Mouse (Mus musculus): ENCODE results near the gene Gm20605. TPM values are rescaled to one million over a fixed set of nuclear protein-coding genes. Genes with fewer than 3 reads are reported as not detected.

Gene Gm20605
- 5.3 and 6.5 TPM in 2 replicates for polyA plus RNA-seq (2014; fragmentation: Nextera tagmentation; extraction: Ambion mirVana)

DNA sequence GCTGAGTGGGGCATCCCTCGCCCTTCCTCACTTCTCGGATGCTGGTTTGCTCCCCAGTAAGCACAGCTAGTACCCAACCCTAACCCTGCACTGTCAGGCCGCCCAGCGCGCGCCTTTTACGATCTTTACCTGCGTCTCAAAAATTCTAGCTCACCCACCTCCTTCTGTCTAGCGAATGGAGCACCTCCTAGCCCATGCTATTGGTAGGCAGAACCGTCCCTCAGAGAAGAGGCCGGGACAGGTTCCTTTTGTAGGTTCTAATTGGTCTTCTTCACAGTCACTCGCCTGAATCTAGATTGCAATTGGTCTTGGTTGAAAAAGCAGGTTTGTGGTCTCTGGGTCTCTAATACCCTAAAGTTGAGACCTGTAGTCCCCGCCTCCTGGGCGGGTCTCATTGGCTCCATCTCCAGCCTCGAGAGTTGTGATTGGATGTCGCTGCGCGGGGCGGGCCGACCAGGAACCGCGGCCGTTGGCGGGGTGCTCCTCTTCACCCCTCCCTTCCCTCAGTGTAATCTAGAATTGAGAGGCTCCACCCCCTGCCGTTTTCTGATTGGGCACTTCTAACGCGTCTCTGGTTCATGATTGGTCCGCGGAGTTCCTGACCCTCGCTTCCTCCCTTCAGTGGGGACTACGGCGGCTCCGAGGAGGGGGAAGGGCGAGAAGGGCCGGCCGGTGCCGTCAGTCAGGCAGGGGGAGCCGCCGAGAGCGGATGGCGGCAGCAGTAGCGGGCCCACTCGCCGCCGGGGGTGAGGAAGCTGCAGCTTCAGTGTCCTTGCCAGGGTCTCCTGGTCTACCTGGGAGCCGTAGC, at the start of gene Gm20605, which contains the start of the genes Fbxo24 and Lrch4:
TSS of gene Gm20605 (plus strand) at position 678 of the 808 bp plus-strand sequence.
TSS of gene Fbxo24 (minus strand) at position 505 of the 808 bp plus-strand sequence.
TSS of gene Lrch4 (plus strand) at position 624 of the 808 bp plus-strand sequence.
- Histone ChIP-seq H3K9me3 (ENCODE audit: control insufficient read depth, low read length) (no peaks in the 10 kb centered on the region), H3K9ac (peak within 1 kb of the TSS; percentile 85), H3K27me3 (ENCODE audit: control insufficient read depth, insufficient read depth, low read length) (no peaks in the 10 kb centered on the region), H3K36me3 (replicated peaks; ENCODE audit: control insufficient read depth, insufficient read depth) (peaks cover 1% of the 10 kb centered on the region), H3K4me3 (replicated peaks; ENCODE audit: low read length) (peak within 1 kb of the TSS; percentile 80), H3K4me2 (replicated peaks) (peak within 1 kb of the TSS; percentile 63), H3K4me1 (replicated peaks; ENCODE audit: control insufficient read depth, insufficient read depth, low read length) (peaks cover 37% of the 10 kb centered on the region), H3K27ac (peak within 1 kb of the TSS; percentile 92)
- DNase-seq (ENCODE audit: low spot score) (peak; percentile 98), ATAC-seq (ENCODE audit: low FRiP score) (peak; percentile 99)
- under 1% methylated on average over 45 of the region's 46 CpGs for WGBS

DNA sequence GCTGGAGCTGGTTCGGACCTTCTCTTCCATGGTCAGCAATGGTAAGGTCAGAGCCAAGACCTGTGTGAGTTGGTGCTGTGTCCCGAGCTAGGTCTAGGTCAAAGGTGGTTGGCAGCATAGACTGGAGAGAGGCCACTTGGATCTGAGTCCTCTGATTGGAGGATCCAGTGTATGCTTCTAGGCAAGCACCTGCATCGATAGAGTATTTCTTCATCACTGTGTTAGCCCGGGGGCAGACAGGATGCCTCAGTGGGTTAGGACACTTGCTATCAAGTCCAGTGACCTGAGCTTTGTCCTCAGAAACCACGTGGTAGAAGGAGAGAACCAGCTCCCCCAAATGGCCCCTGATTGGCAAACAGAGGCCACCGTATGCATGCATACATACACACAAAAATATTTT, 48.7 kb upstream of the Gm20605 start:
- H3K27me3 ChIP-seq (ENCODE audit: control insufficient read depth, insufficient read depth, low read length): no peaks in the 10 kb centered on the region
- no peak overlapping the region for H3K27ac ChIP-seq
- H3K4me3 ChIP-seq (replicated peaks; ENCODE audit: low read length): no peak overlapping the region
- peaks cover 11% of the 10 kb centered on the region for H3K4me1 ChIP-seq (replicated peaks; ENCODE audit: control insufficient read depth, insufficient read depth, low read length)
- H3K36me3 ChIP-seq (replicated peaks; ENCODE audit: control insufficient read depth, insufficient read depth): no peaks in the 10 kb centered on the region
- DNase-seq (ENCODE audit: low spot score) (no peak), ATAC-seq (ENCODE audit: low FRiP score) (no peak)
- H3K9ac ChIP-seq: no peak overlapping the region
- no peak overlapping the region for H3K4me2 ChIP-seq (replicated peaks)
- H3K9me3 ChIP-seq (ENCODE audit: control insufficient read depth, low read length): no peaks in the 10 kb centered on the region
- WGBS: 81% methylated on average over 6 of the region's 6 CpGs

DNA sequence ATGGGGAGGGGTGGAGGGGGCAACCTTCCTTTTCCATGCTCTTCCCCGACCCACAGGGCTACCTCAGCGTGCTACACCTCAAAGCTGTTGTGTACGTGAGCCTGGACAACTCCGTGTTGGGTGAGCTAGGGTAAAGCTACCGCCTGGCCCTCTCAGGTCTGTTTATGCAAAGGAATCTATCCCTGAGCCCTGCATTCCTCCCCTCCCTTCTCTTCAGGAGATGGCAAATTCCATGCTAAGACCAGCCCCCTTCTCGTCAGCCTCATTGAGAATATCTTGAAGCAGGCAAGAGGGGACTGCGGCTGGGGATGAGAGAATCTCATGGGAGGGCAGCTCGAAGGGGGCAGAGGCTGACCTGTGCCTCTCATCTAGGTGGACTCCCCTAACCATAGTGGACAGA, 46.3 kb upstream of the Gm20605 start:
- Histone ChIP-seq H3K4me3 (replicated peaks; ENCODE audit: low read length) (peak overlapping the region; percentile 33; the same call in 1 of the 2 replicates), H3K4me2 (replicated peaks) (peak overlapping the region; percentile 68), H3K36me3 (replicated peaks; ENCODE audit: control insufficient read depth, insufficient read depth) (no peaks in the 10 kb centered on the region), H3K9ac (peak overlapping the region; percentile 53), H3K27me3 (ENCODE audit: control insufficient read depth, insufficient read depth, low read length) (no peaks in the 10 kb centered on the region), H3K4me1 (replicated peaks; ENCODE audit: control insufficient read depth, insufficient read depth, low read length) (peaks cover 11% of the 10 kb centered on the region), H3K27ac (no peak overlapping the region), H3K9me3 (ENCODE audit: control insufficient read depth, low read length) (no peaks in the 10 kb centered on the region)
- ATAC-seq (ENCODE audit: low FRiP score) (no peak), DNase-seq (ENCODE audit: low spot score) (no peak)
- WGBS: 40% methylated on average over 8 of the region's 8 CpGs

DNA sequence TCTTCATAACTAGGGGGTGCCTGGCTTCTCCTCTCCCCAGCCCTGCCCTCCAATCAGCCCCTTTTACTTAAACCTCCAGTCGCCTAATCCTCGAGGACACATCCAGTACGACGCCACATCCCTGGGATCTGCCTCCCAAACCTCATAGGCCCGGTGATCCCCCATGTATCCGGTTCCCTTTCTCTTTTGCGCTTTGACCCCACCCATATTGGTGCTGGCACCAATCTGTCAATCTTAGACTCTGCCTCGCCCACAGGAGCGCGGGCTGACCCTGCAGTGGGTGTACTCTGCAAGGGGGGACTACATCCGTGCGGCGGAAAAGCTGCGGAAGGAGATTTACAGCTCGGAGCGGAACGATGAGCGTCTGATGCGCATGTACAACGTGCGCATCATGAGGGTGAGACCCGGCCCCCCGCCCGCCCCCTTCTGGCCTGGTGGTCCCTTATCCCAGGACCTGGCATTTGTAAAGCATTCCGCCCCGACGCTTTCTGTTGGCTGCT, 45.3 kb upstream of the Gm20605 start:
- DNase-seq (ENCODE audit: low spot score) (peak; percentile 81), ATAC-seq (ENCODE audit: low FRiP score) (peak; percentile 87)
- Histone ChIP-seq H3K9me3 (ENCODE audit: control insufficient read depth, low read length) (no peaks in the 10 kb centered on the region), H3K27me3 (ENCODE audit: control insufficient read depth, insufficient read depth, low read length) (no peaks in the 10 kb centered on the region), H3K4me3 (replicated peaks; ENCODE audit: low read length) (peak overlapping the region; percentile 33), H3K4me2 (replicated peaks) (peak overlapping the region; percentile 68), H3K9ac (peak overlapping the region; percentile 53), H3K36me3 (replicated peaks; ENCODE audit: control insufficient read depth, insufficient read depth) (no peaks in the 10 kb centered on the region), H3K4me1 (replicated peaks; ENCODE audit: control insufficient read depth, insufficient read depth, low read length) (peaks cover 11% of the 10 kb centered on the region), H3K27ac (peak overlapping the region; percentile 74)
- WGBS: 15% methylated on average over 27 of the region's 27 CpGs

DNA sequence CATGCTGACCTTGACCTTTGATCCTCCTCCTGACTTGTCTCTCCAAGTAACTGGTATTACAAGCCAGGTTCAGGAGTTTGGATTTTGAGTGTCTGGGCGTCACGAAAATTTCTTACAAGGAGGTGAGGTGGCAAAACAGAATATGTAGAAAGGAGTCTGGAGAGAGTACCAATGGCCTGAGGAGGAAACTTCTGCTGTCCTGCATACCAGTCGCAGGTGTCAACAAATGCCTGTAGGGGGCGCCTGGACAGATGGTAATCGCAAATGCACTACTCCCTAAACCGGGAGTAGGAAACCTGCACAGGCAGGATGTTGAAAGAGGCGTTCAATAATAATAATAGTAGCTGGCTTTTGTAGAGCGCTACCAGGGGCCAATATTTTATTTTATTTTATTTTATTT, 44.0 kb upstream of the Gm20605 start:
- 38% methylated on average over 8 of the region's 8 CpGs for WGBS
- Histone ChIP-seq H3K9me3 (ENCODE audit: control insufficient read depth, low read length) (no peaks in the 10 kb centered on the region), H3K4me1 (replicated peaks; ENCODE audit: control insufficient read depth, insufficient read depth, low read length) (peaks cover 11% of the 10 kb centered on the region), H3K9ac (no peak overlapping the region), H3K4me2 (replicated peaks) (no peak overlapping the region), H3K4me3 (replicated peaks; ENCODE audit: low read length) (no peak overlapping the region), H3K27me3 (ENCODE audit: control insufficient read depth, insufficient read depth, low read length) (no peaks in the 10 kb centered on the region), H3K27ac (no peak overlapping the region), H3K36me3 (replicated peaks; ENCODE audit: control insufficient read depth, insufficient read depth) (no peaks in the 10 kb centered on the region)
- DNase-seq (ENCODE audit: low spot score) (peak; percentile 66), ATAC-seq (ENCODE audit: low FRiP score) (no peak)

DNA sequence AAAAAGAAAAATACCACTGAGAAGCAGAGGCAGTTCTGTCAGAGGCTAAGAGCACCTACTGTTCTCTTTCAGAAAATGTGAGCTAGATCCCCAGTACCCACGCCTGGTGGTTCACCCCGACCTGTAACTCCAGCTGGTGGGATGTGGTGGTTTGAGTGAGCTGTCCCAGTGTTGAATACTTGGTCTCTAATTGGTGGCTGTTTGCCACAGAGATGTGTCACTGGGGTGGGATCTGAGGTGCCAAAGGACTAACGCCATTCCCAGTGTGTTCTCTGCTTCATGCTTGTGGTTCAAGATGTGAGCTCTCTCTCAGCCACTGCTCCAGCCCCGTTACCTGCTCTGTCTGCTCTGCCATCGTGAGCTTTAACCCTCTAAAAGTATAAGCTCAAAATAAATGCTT, 38.5 kb upstream of the Gm20605 start:
- Histone ChIP-seq H3K4me1 (replicated peaks; ENCODE audit: control insufficient read depth, insufficient read depth, low read length) (no peaks in the 10 kb centered on the region), H3K27ac (no peak overlapping the region), H3K4me2 (replicated peaks) (no peak overlapping the region), H3K27me3 (ENCODE audit: control insufficient read depth, insufficient read depth, low read length) (no peaks in the 10 kb centered on the region), H3K9ac (no peak overlapping the region), H3K4me3 (replicated peaks; ENCODE audit: low read length) (no peak overlapping the region), H3K9me3 (ENCODE audit: control insufficient read depth, low read length) (no peaks in the 10 kb centered on the region), H3K36me3 (replicated peaks; ENCODE audit: control insufficient read depth, insufficient read depth) (no peaks in the 10 kb centered on the region)
- DNase-seq (ENCODE audit: low spot score): no peak
- 84% methylated on average over 5 of the region's 5 CpGs for WGBS
- ATAC-seq (ENCODE audit: low FRiP score): no peak

DNA sequence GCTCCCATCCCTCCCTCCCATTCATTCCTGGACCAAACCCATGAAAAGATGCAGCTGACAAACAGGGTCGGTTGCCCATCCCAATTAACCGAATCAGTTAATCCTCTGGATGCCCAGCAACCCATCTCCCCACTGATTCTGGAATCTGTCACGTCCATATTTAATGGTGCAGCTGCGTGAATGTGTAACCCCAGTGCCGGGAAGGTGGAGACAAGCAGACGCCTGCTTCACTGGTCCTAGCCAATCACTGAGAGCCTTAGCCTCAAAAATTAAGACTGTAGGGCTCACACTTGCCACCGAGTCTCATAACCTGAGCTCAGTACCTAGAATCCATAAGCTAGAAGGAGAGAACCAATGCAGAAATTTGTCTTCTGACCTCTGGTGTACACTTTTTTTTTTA, 33.1 kb upstream of the Gm20605 start:
- WGBS: 79% methylated on average over 7 of the region's 7 CpGs
- Histone ChIP-seq H3K36me3 (replicated peaks; ENCODE audit: control insufficient read depth, insufficient read depth) (peaks cover 12% of the 10 kb centered on the region; the same call in 1 of the 2 replicates), H3K9me3 (ENCODE audit: control insufficient read depth, low read length) (no peaks in the 10 kb centered on the region), H3K27me3 (ENCODE audit: control insufficient read depth, insufficient read depth, low read length) (no peaks in the 10 kb centered on the region), H3K4me2 (replicated peaks) (no peak overlapping the region), H3K4me1 (replicated peaks; ENCODE audit: control insufficient read depth, insufficient read depth, low read length) (peaks cover 12% of the 10 kb centered on the region), H3K9ac (no peak overlapping the region), H3K4me3 (replicated peaks; ENCODE audit: low read length) (no peak overlapping the region), H3K27ac (no peak overlapping the region)
- ATAC-seq (ENCODE audit: low FRiP score) (no peak), DNase-seq (ENCODE audit: low spot score) (no peak)

DNA sequence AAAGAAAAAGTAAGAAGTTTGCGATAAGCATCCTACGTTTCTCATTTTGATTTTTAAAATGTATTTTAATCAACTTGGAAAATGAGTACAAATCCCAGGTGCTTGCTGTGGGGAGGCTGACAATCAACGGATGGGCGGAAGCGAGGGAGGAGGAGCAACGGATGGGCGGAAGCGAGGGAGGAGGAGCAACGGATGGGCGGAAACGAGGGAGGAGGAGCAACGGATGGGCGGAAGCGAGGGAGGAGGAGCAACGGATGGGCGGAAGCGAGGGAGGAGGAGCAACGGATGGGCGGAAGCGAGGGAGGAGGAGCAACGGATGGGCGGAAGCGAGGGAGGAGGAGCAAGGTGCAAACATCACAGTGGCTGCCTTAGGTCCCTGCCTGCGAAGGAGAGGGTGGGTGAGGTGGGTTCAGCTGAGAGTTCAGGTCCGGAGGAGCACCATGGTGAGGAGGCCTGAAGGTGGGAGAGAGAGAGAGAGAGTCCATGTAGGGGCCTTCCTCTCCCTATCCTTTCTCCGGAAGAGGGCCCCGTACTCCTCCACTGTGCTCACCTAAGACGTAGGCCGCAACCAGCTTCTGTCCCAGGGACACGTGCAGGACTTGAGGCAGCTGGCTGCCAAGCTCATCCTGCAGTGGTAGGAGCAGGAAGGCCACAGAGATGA, 32.2 kb upstream of the Gm20605 start:
- Histone ChIP-seq H3K36me3 (replicated peaks; ENCODE audit: control insufficient read depth, insufficient read depth) (peaks cover 12% of the 10 kb centered on the region; the same call in 1 of the 2 replicates), H3K4me3 (replicated peaks; ENCODE audit: low read length) (no peak overlapping the region; the same call in 1 of the 2 replicates), H3K4me2 (replicated peaks) (peak overlapping the region; percentile 38), H3K27ac (no peak overlapping the region), H3K4me1 (replicated peaks; ENCODE audit: control insufficient read depth, insufficient read depth, low read length) (peaks cover 12% of the 10 kb centered on the region), H3K9ac (no peak overlapping the region), H3K9me3 (ENCODE audit: control insufficient read depth, low read length) (no peaks in the 10 kb centered on the region), H3K27me3 (ENCODE audit: control insufficient read depth, insufficient read depth, low read length) (no peaks in the 10 kb centered on the region)
- DNase-seq (ENCODE audit: low spot score) (no peak), ATAC-seq (ENCODE audit: low FRiP score) (no peak)
- WGBS: 38% methylated on average over 25 of the region's 30 CpGs

DNA sequence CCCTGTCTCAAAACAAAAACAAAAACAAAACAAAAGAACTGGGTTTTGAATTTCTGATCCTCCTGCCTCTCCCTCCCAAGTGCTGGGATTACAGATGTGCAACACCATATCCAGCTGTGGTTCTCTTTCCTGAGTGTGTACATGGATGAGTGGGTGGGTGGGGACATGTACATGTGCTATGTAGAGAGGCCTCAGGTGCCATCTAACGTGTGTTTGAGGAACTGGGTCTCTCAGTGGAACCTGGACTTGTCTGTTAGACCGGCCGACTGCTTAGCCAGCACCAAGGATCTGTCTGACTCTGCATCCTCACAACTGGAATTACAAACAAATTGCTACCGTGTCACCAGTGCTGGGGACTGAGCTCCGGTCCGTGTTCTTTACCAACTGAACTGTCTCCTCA, 31.4 kb upstream of the Gm20605 start:
- no peak for ATAC-seq (ENCODE audit: low FRiP score)
- Histone ChIP-seq H3K27me3 (ENCODE audit: control insufficient read depth, insufficient read depth, low read length) (no peaks in the 10 kb centered on the region), H3K9me3 (ENCODE audit: control insufficient read depth, low read length) (no peaks in the 10 kb centered on the region), H3K4me1 (replicated peaks; ENCODE audit: control insufficient read depth, insufficient read depth, low read length) (peaks cover 12% of the 10 kb centered on the region), H3K9ac (no peak overlapping the region), H3K4me3 (replicated peaks; ENCODE audit: low read length) (no peak overlapping the region), H3K27ac (no peak overlapping the region), H3K36me3 (replicated peaks; ENCODE audit: control insufficient read depth, insufficient read depth) (peaks cover 12% of the 10 kb centered on the region; the same call in 1 of the 2 replicates), H3K4me2 (replicated peaks) (no peak overlapping the region)
- WGBS: 96% methylated on average over 6 of the region's 6 CpGs
- DNase-seq (ENCODE audit: low spot score): no peak

Data from hindbrain, embryonic 14.5 days (tissue).